Mouse (Mus musculus) urinary bladder, adult 18-20 months (tissue): Measurements from ENCODE around the gene Msantd2.

Experiments
- DNase-seq, 2 experiments: peaks; one replicate each; pipeline ENCODE4 v3.0.0; 2022; ENCODE audit warnings: low spot score in 2 of 2, mixed read lengths in 2 of 2

Msantd2 gene

GRCm38 (mm10) chr9:37568605-37569214 is 79.6 kb downstream of the Msantd2 start:
- no peak for DNase-seq

GRCm38 (mm10) chr9:37569231-37569835 is 80.2 kb downstream of the Msantd2 start:
- no peak for DNase-seq

GRCm38 (mm10) chr9:37572204-37572876 is 83.2 kb downstream of the Msantd2 start:
- DNase-seq, result no peak
